Mouse (Mus musculus): Measurements from ENCODE around the gene Cbwd1. TPM values are rescaled to one million over a fixed set of nuclear protein-coding genes. Genes with fewer than 3 reads are reported as not detected.

Cbwd1 gene
- polyA plus RNA-seq, 1 experiment from 2014 or later, result 19.6 TPM

GRCm38 (mm10) chr19:24958531-24958930, 2.9 kb downstream of the Cbwd1 start:
- 38% methylated on average over 3 of the region's 3 CpGs for WGBS
- Histone ChIP-seq H3K36me3 (peaks cover 16% of the 10 kb centered on the region), H3K27ac (no peak overlapping the region), H3K9me3 (no peaks in the 10 kb centered on the region), H3K4me3 (no peak overlapping the region), H3K4me1 (peaks cover 4% of the 10 kb centered on the region), H3K27me3 (ENCODE audit: insufficient read depth, poor library complexity, severe bottlenecking) (no peaks in the 10 kb centered on the region)
- no peak for DNase-seq (ENCODE audit: low spot score)

- H3K27ac ChIP-seq, result no peak overlapping the region
- no peaks in the 10 kb centered on the region for H3K9me3 ChIP-seq
- H3K27me3 ChIP-seq (ENCODE audit: insufficient read depth, poor library complexity, severe bottlenecking), result no peaks in the 10 kb centered on the region
- H3K36me3 ChIP-seq, result no peaks in the 10 kb centered on the region
- H3K4me3 ChIP-seq, result no peak overlapping the region
- no peaks in the 10 kb centered on the region for H3K4me1 ChIP-seq
- DNase-seq (ENCODE audit: low spot score), result no peak
Observed at GRCm38 (mm10) chr19:24945521-24946262, 15.7 kb downstream of the Cbwd1 start.

- no peaks in the 10 kb centered on the region; the same call in 1 of the 2 replicates for H3K4me1 ChIP-seq
- no peaks in the 10 kb centered on the region for H3K27me3 ChIP-seq (ENCODE audit: insufficient read depth, poor library complexity, severe bottlenecking)
- DNase-seq (ENCODE audit: low spot score), result peak; percentile 95
- H3K4me3 ChIP-seq, result no peak overlapping the region
- no peaks in the 10 kb centered on the region for H3K9me3 ChIP-seq
- 28% methylated on average over 1 of the region's 1 CpGs for WGBS
- no peak overlapping the region for H3K27ac ChIP-seq
- H3K36me3 ChIP-seq, result peaks cover 5% of the 10 kb centered on the region; the same call in 1 of the 2 replicates
Observed at GRCm38 (mm10) chr19:24937084-24937483, 24.3 kb downstream of the Cbwd1 start.

- H3K27ac ChIP-seq, result no peak overlapping the region
Observed at GRCm38 (mm10) chr19:24929041-24929440, 32.4 kb downstream of the Cbwd1 start.

GRCm38 (mm10) chr19:24920866-24921265, 40.5 kb downstream of the Cbwd1 start:
- H3K4me1 ChIP-seq, result no peaks in the 10 kb centered on the region
- no peak for DNase-seq (ENCODE audit: low spot score)
- peaks cover 29% of the 10 kb centered on the region for H3K36me3 ChIP-seq
- 90% methylated on average over 5 of the region's 5 CpGs for WGBS
- no peaks in the 10 kb centered on the region for H3K27me3 ChIP-seq (ENCODE audit: insufficient read depth, poor library complexity, severe bottlenecking)
- H3K27ac ChIP-seq, result no peak overlapping the region
- H3K9me3 ChIP-seq, result no peaks in the 10 kb centered on the region
- H3K4me3 ChIP-seq, result no peak overlapping the region

More at GRCm38 (mm10) chr19:24929041-24929440, 32.4 kb downstream of the Cbwd1 start:
- 57% methylated on average over 1 of the region's 1 CpGs for WGBS
- DNase-seq (ENCODE audit: low spot score), result no peak
- H3K4me1 ChIP-seq, result no peaks in the 10 kb centered on the region
- H3K9me3 ChIP-seq, result no peaks in the 10 kb centered on the region
- H3K4me3 ChIP-seq, result no peak overlapping the region
- H3K36me3 ChIP-seq, result no peaks in the 10 kb centered on the region
- no peaks in the 10 kb centered on the region for H3K27me3 ChIP-seq (ENCODE audit: insufficient read depth, poor library complexity, severe bottlenecking)

- DNase-seq (ENCODE audit: low spot score), result peak; percentile 53
- H3K9me3 ChIP-seq, result no peaks in the 10 kb centered on the region
- 85% methylated on average over 3 of the region's 3 CpGs for WGBS
- no peaks in the 10 kb centered on the region for H3K36me3 ChIP-seq
- no peaks in the 10 kb centered on the region for H3K4me1 ChIP-seq
- no peak overlapping the region for H3K27ac ChIP-seq
- no peak overlapping the region for H3K4me3 ChIP-seq
- H3K27me3 ChIP-seq (ENCODE audit: insufficient read depth, poor library complexity, severe bottlenecking), result peaks cover 24% of the 10 kb centered on the region
Observed at GRCm38 (mm10) chr19:24908385-24909155, 52.8 kb downstream of the Cbwd1 start.

GRCm38 (mm10) chr19:24907655-24908054, 53.8 kb downstream of the Cbwd1 start:
- H3K27me3 ChIP-seq (ENCODE audit: insufficient read depth, poor library complexity, severe bottlenecking), result peaks cover 33% of the 10 kb centered on the region
- 83% methylated on average over 6 of the region's 6 CpGs for WGBS
- H3K4me1 ChIP-seq, result no peaks in the 10 kb centered on the region
- H3K4me3 ChIP-seq, result no peak overlapping the region
- H3K9me3 ChIP-seq, result no peaks in the 10 kb centered on the region
- DNase-seq (ENCODE audit: low spot score), result no peak
- H3K36me3 ChIP-seq, result no peaks in the 10 kb centered on the region
- no peak overlapping the region for H3K27ac ChIP-seq

- 47% methylated on average over 2 of the region's 2 CpGs for WGBS
- Histone ChIP-seq H3K9me3 (no peaks in the 10 kb centered on the region), H3K36me3 (no peaks in the 10 kb centered on the region), H3K27me3 (ENCODE audit: insufficient read depth, poor library complexity, severe bottlenecking) (peaks cover 77% of the 10 kb centered on the region), H3K27ac (no peak overlapping the region), H3K4me1 (peaks cover 15% of the 10 kb centered on the region), H3K4me3 (no peak overlapping the region)
- peak; percentile 56 for DNase-seq (ENCODE audit: low spot score)
Observed at GRCm38 (mm10) chr19:24902821-24903220, 58.6 kb downstream of the Cbwd1 start.

GRCm38 (mm10) chr19:24902256-24902655, 59.2 kb downstream of the Cbwd1 start:
- peaks cover 83% of the 10 kb centered on the region for H3K27me3 ChIP-seq (ENCODE audit: insufficient read depth, poor library complexity, severe bottlenecking)
- peak; percentile 19 for DNase-seq (ENCODE audit: low spot score)
- H3K4me3 ChIP-seq, result no peak overlapping the region
- no peaks in the 10 kb centered on the region for H3K36me3 ChIP-seq
- no peaks in the 10 kb centered on the region for H3K9me3 ChIP-seq
- H3K4me1 ChIP-seq, result peaks cover 21% of the 10 kb centered on the region
- H3K27ac ChIP-seq, result no peak overlapping the region
- 4% methylated on average over 2 of the region's 2 CpGs for WGBS

- no peak overlapping the region for H3K27ac ChIP-seq
- H3K27me3 ChIP-seq (ENCODE audit: insufficient read depth, poor library complexity, severe bottlenecking), result peaks cover 86% of the 10 kb centered on the region
- H3K9me3 ChIP-seq, result no peaks in the 10 kb centered on the region
- 13% methylated on average over 3 of the region's 3 CpGs for WGBS
- peak; percentile 45 for DNase-seq (ENCODE audit: low spot score)
- H3K4me1 ChIP-seq, result peaks cover 27% of the 10 kb centered on the region
- no peak overlapping the region for H3K4me3 ChIP-seq
- no peaks in the 10 kb centered on the region for H3K36me3 ChIP-seq
Observed at GRCm38 (mm10) chr19:24901666-24902065, 59.7 kb downstream of the Cbwd1 start.

GRCm38 (mm10) chr19:24900581-24901220, 60.7 kb downstream of the Cbwd1 start, which contains the start of gene Foxd4:
Gene Foxd4, minus strand, starts transcription at chr19:24901197.
- peaks cover 94% of the 10 kb centered on the region for H3K27me3 ChIP-seq (ENCODE audit: insufficient read depth, poor library complexity, severe bottlenecking)
- DNase-seq (ENCODE audit: low spot score), result peak; percentile 47
- peaks cover 27% of the 10 kb centered on the region for H3K4me1 ChIP-seq
- WGBS, result under 1% methylated on average over 27 of the region's 27 CpGs
- 0 out of 2 replicates have a peak within 1 kb of the TSS, but pooled peaks have one; percentile 9 for H3K27ac ChIP-seq
- H3K9me3 ChIP-seq, result no peaks in the 10 kb centered on the region
- no peaks in the 10 kb centered on the region for H3K36me3 ChIP-seq
- peak within 1 kb of the TSS; percentile 61 for H3K4me3 ChIP-seq

- no peaks in the 10 kb centered on the region for H3K9me3 ChIP-seq
- 0 out of 2 replicates have a peak overlapping the region, but pooled peaks have one; percentile 9 for H3K27ac ChIP-seq
- H3K4me3 ChIP-seq, result peak overlapping the region; percentile 61
- H3K36me3 ChIP-seq, result no peaks in the 10 kb centered on the region
- peak; percentile 78 for DNase-seq (ENCODE audit: low spot score)
- WGBS, result under 1% methylated on average over 84 of the region's 84 CpGs
- H3K4me1 ChIP-seq, result peaks cover 27% of the 10 kb centered on the region
- H3K27me3 ChIP-seq (ENCODE audit: insufficient read depth, poor library complexity, severe bottlenecking), result peaks cover 96% of the 10 kb centered on the region
Observed at GRCm38 (mm10) chr19:24899578-24900544, 61.5 kb downstream of the Cbwd1 start.
